13 mouse cellular contexts compared by ENCODE assay signal in the genomic region with DNA sequence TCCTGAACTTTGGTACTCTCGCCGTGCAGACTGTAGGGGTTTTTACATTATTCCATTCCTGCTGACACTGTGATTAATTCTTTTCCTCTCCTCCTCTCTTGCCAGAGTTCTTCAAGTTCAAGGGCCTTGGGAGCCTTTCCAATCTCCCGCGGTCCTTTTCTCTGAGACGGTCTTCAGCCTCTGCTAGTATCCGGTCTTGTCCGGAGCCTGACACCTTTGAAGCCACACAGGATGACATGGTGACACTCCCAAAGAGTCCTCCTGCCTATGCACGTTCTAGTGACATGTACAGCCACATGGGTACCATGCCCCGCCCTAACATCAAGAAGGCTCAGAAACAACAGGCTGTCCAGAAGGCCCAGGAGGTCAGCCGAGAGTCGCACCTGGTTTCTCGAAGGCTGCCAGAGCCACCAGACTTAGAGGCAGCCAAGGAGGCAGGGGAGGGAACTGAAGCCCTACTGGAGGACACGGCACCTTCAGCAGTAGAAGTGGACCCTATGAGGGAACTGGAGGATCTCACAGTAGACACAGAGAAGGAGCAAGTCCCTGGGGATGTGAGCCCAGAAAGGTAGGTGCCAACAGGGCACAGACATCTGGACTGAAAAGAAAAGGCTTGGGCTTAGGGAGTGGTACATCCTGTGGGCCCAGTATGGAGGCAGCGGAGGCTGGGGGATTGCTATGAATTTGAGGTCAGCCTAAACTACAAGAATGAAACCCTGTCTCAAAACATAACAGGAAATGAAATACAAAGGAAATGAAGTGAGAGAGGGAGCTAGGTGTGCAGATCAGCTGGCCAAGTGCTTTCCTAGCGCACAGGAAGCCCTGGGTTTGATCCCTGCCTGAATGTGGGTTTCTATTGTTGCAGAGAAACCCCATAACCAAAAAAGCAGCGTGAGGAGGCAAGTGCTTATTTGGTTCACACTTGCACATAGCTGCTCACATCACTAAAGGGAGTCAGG. TPM values are rescaled to one million over a fixed set of nuclear protein-coding genes. Genes with fewer than 3 reads are reported as not detected.
A peak's percentile ranks its signal among the peaks of the same experiment; 100 is the strongest.
DNase-seq lines count a peak whose midpoint lies in the region; ATAC-seq and TF ChIP-seq lines count a peak whose summit lies in the region.
"Had no signal": no experiment of that assay in that cellular context is flagged by ENCODE, and none has a peak within 500 bp of the region (broad histone marks: within the 10 kb centered on the region; RNA-seq: fewer than 3 reads in every experiment).

No protein-coding gene starts in this region.

- H3K36me3 ChIP-seq in kidney, adult 2 months (ENCODE audit: control insufficient read depth, insufficient read depth, low read length): no peaks in the 10 kb centered on the region
- H3K36me3 ChIP-seq in stomach, embryonic 16.5 days (ENCODE audit: control insufficient read depth, insufficient read depth, low read length): no peaks in the 10 kb centered on the region
- H3K36me3 ChIP-seq: heart, embryonic 12.5 days; stomach, embryonic 15.5 days had no signal

- ATAC-seq in stomach, embryonic 16.5 days (ENCODE audit: insufficient read depth, low FRiP score): no peak
- ATAC-seq: hindbrain, embryonic 16.5 days; midbrain, embryonic 16.5 days had no signal

- peak; percentile 70 for DNase-seq in kidney, adult 2 months
- DNase-seq in kidney, adult 9 months: no peak
- DNase-seq in CD8-positive naive resting alpha-beta T cell, adult 2 months (ENCODE audit: low read depth in 2 of 2, low spot score in 2 of 2): peak; percentile 62 to 73
- no peak for DNase-seq in left cerebral cortex, adult 9 months (ENCODE audit: low spot score in 2 of 2)
- DNase-seq in urinary bladder, postnatal 25 days (ENCODE audit: low spot score): no peak
- DNase-seq: layer of hippocampus, postnatal 36 days; right cerebral cortex, postnatal 14 days had no signal

- H3K4me3 ChIP-seq in kidney, adult 2 months (ENCODE audit: insufficient read depth, low read depth, low read length): no peak overlapping the region
- H3K4me3 ChIP-seq in bone marrow, adult 2 months (replicated peaks; ENCODE audit: control insufficient read depth, low read depth, low read length): no peak overlapping the region
- H3K4me3 ChIP-seq in stomach, embryonic 16.5 days (replicated peaks; ENCODE audit: low read length): no peak overlapping the region
- H3K4me3 ChIP-seq: heart, embryonic 12.5 days; stomach, embryonic 15.5 days had no signal

- no peaks in the 10 kb centered on the region for H3K9me3 ChIP-seq in stomach, embryonic 16.5 days (replicated peaks; ENCODE audit: control insufficient read depth, low read length)
- H3K9me3 ChIP-seq: heart, embryonic 12.5 days; stomach, embryonic 15.5 days had no signal

- 50% methylated on average over 16 of the region's 16 CpGs for WGBS in kidney, adult 2 months
- 79% methylated on average over 16 of the region's 16 CpGs for WGBS in bone marrow, adult 2 months
- WGBS in stomach, embryonic 16.5 days: 68% methylated on average over 16 of the region's 16 CpGs

- no peak overlapping the region for H3K9ac ChIP-seq in stomach, embryonic 16.5 days (ENCODE audit: low read length)
- H3K9ac ChIP-seq: heart, embryonic 12.5 days; stomach, embryonic 15.5 days had no signal

- no peak for TF ChIP-seq POLR2A in kidney, adult 2 months (IDR thresholded peaks at IDR 0.05; ENCODE audit: low read depth, low read length)
- TF ChIP-seq POLR2A in bone marrow, adult 2 months (IDR thresholded peaks at IDR 0.05; ENCODE audit: borderline replicate concordance, control insufficient read depth, low read depth, low read length): no peak

- peaks cover 3% of the 10 kb centered on the region; the same call in 1 of the 2 replicates for H3K4me1 ChIP-seq in kidney, adult 2 months (ENCODE audit: control insufficient read depth, insufficient read depth, low read length)
- peaks cover 6% of the 10 kb centered on the region; the same call in 1 of the 2 replicates for H3K4me1 ChIP-seq in bone marrow, adult 2 months (ENCODE audit: control insufficient read depth, insufficient read depth, low read length)
- H3K4me1 ChIP-seq in stomach, embryonic 16.5 days (ENCODE audit: control insufficient read depth, insufficient read depth, low read length): peaks cover 7% of the 10 kb centered on the region

- H3K27ac ChIP-seq in kidney, adult 2 months (ENCODE audit: insufficient read depth, low read depth, low read length): no peak overlapping the region
- peak overlapping the region; percentile 49; the same call in 1 of the 2 replicates for H3K27ac ChIP-seq in bone marrow, adult 2 months (ENCODE audit: control insufficient read depth, insufficient read depth, low read depth, low read length, poor library complexity)
- H3K27ac ChIP-seq in stomach, embryonic 16.5 days (ENCODE audit: low read length): 0 out of 2 replicates have a peak overlapping the region, but pooled peaks have one; percentile 26
- H3K27ac ChIP-seq: stomach, embryonic 15.5 days had no signal

- H3K4me2 ChIP-seq in stomach, embryonic 16.5 days (ENCODE audit: low read depth, low read length): no peak overlapping the region
- H3K4me2 ChIP-seq: heart, embryonic 12.5 days; stomach, embryonic 15.5 days had no signal

- TF ChIP-seq CTCF in kidney, adult 2 months (conservative IDR thresholded peaks at IDR 0.05; ENCODE audit: insufficient read depth, insufficient read length, low read depth, low read length): no peak
- no peak for TF ChIP-seq CTCF in bone marrow, adult 2 months (IDR thresholded peaks at IDR 0.05; ENCODE audit: control insufficient read depth, insufficient read depth, low read length)

- H3K27me3 ChIP-seq in kidney, adult 2 months (replicated peaks; ENCODE audit: control insufficient read depth, insufficient read depth, low read length): no peaks in the 10 kb centered on the region
- no peaks in the 10 kb centered on the region for H3K27me3 ChIP-seq in stomach, embryonic 16.5 days (ENCODE audit: control insufficient read depth, insufficient read depth, low read length)
- H3K27me3 ChIP-seq: heart, embryonic 12.5 days; stomach, embryonic 15.5 days had no signal

RNA-seq across cellular contexts. Expression of gene Sh2d3c, which starts 4.3 kb away (rescaled TPM):
- polyA plus RNA-seq in kidney, adult 2 months (2012; rRNA removed): 28.4 and 30.4 TPM in 2 replicates
- polyA plus RNA-seq in bone marrow, adult 2 months (2011; ENCODE audit: insufficient read depth, insufficient read length, low replicate concordance, missing spikeins): 23.3 and 51.8 TPM in 2 replicates
- polyA plus RNA-seq in stomach, embryonic 16.5 days (2015; fragmentation: Nextera tagmentation; extraction: Ambion mirVana): 26.8 and 27.4 TPM in 2 replicates

RNA-seq across cellular contexts. Expression of gene Cdk9, which starts 12.2 kb away (rescaled TPM):
- 88.3 and 89.2 TPM in 2 replicates for polyA plus RNA-seq in kidney, adult 2 months (2012; rRNA removed)
- polyA plus RNA-seq in bone marrow, adult 2 months (2011; ENCODE audit: insufficient read depth, insufficient read length, low replicate concordance, missing spikeins): 105 and 154 TPM in 2 replicates
- 71.9 and 82.7 TPM in 2 replicates for polyA plus RNA-seq in stomach, embryonic 16.5 days (2015; fragmentation: Nextera tagmentation; extraction: Ambion mirVana)

RNA-seq across cellular contexts. Expression of gene 6330409D20Rik, which starts 15.7 kb away (rescaled TPM):
- not detected in 2 replicates for polyA plus RNA-seq in kidney, adult 2 months (2012; rRNA removed)
- not detected in 2 replicates for polyA plus RNA-seq in bone marrow, adult 2 months (2011; ENCODE audit: insufficient read depth, insufficient read length, low replicate concordance, missing spikeins)
- 0.20 and 0.28 TPM in 2 replicates for polyA plus RNA-seq in stomach, embryonic 16.5 days (2015; fragmentation: Nextera tagmentation; extraction: Ambion mirVana)
- polyA plus RNA-seq: heart, embryonic 12.5 days had no signal

RNA-seq across cellular contexts. Expression of gene Fpgs, which starts 21.2 kb away (rescaled TPM):
- polyA plus RNA-seq in kidney, adult 2 months (2012; rRNA removed): 147 and 174 TPM in 2 replicates
- polyA plus RNA-seq in bone marrow, adult 2 months (2011; ENCODE audit: insufficient read depth, insufficient read length, low replicate concordance, missing spikeins): 14.9 and 24.4 TPM in 2 replicates
- polyA plus RNA-seq in stomach, embryonic 16.5 days (2015; fragmentation: Nextera tagmentation; extraction: Ambion mirVana): 28.3 and 30.6 TPM in 2 replicates

RNA-seq across cellular contexts. Expression of gene Tor2a, which starts 31.9 kb away (rescaled TPM):
- polyA plus RNA-seq in kidney, adult 2 months (2012; rRNA removed): 72.5 and 93.3 TPM in 2 replicates
- polyA plus RNA-seq in bone marrow, adult 2 months (2011; ENCODE audit: insufficient read depth, insufficient read length, low replicate concordance, missing spikeins): 9.2 and 13.6 TPM in 2 replicates
- polyA plus RNA-seq in stomach, embryonic 16.5 days (2015; fragmentation: Nextera tagmentation; extraction: Ambion mirVana): 59.2 and 67.0 TPM in 2 replicates

Comparison
In these comparisons a context has a peak if more than half of its experiments do, and no peak if none do; other contexts are left out.
1. DNase-seq: peak in kidney, adult 2 months (single experiment) and CD8-positive naive resting alpha-beta T cell, adult 2 months (2 of 2); none in kidney, adult 9 months (single experiment), left cerebral cortex, adult 9 months (0 of 2) and urinary bladder, postnatal 25 days (single experiment).